Mouse (Mus musculus): Measurements from ENCODE around the gene Nek5.
A peak's percentile ranks its signal among the peaks of the same experiment; 100 is the strongest.

- TF ChIP-seq CTCF (IDR thresholded peaks at IDR 0.05; ENCODE audit: control insufficient read depth, insufficient read depth, low read length), result no peak; the same call in 1 of the 2 replicates
- peak; percentile 26; the same call in 1 of the 2 replicates for TF ChIP-seq POLR2A (IDR thresholded peaks at IDR 0.05; ENCODE audit: borderline replicate concordance, control insufficient read depth, low read depth, low read length)
Observed at GRCm38 (mm10) chr8:22059821-22060445, 64.9 kb downstream of the Nek5 start, which contains the start of gene Atp7b.
